Mouse (Mus musculus): ENCODE results near the gene Palm3. TPM values are rescaled to one million over a fixed set of nuclear protein-coding genes. Genes with fewer than 3 reads are reported as not detected.

Gene Palm3
- polyA plus RNA-seq, 1 experiment from 2014 or later = 48.0 TPM

DNA sequence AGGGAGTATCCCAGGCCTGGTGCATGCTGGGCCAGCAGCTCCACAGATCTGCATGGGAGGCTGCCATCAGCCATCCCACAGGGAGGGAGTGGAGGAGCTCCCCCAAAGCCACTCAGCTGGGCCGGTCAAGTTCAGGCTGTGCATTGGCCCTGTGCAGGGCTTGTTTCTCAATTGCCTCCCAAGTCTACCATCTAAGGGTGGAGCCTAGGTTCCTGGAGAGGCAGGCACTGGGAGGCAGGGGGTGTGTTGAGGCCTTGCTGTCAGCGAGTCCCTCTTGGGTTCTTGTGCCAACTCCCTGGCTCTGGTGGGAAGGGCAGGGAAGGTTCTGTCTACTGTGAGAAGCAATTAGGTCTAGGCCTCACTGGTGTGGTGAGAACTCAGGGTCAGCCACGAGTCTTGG is 50.6 kb downstream of the Palm3 start:
- no peak for DNase-seq (ENCODE audit: low read depth, low spot score)
- in situ Hi-C loops (cut with MboI; ENCODE audit: low pct_unique_long_range_greater_than_20kb) = no loop called here
- no peak for ATAC-seq
- ChIA-PET POLR2A (interaction anchor here (0.5 to 0.7 kb wide), 2 partner anchors 56 to 70 kb away, joined by 3 to 4 read pairs; no protein-coding TSS in a partner anchor), CTCF (interaction anchor here (1.5 kb wide), 2 partner anchors 10 to 91 kb away, joined by 3 to 8 read pairs; no protein-coding TSS in a partner anchor)
- no peak for TF ChIP-seq CTCF (IDR thresholded peaks at IDR 0.05)
- H3K27me3 ChIP-seq = no peaks in the 10 kb centered on the region

DNA sequence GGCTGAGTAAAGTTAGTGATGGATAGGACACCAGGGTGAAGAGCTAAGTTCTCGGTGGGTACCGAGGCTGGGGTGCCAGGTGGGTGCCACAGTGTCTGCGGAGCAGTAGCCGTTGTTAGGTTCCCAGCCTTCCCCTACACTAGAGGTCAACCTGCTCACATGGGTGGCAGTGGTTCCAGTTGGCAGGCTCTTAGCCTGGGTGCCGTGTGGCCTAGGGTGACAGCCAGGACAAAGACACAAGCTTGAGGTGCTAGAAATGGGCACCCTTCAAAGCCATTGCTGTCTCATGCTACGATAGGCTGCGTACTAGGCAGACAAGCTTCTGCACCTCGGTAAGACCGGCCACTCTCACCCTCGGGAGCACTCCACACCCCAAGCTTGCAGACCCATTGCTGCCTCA is 51.0 kb downstream of the Palm3 start:
- ChIA-PET CTCF (interaction anchor here (1.5 kb wide), 1 partner anchor 91 kb away, joined by 3 read pairs; no protein-coding TSS in a partner anchor), POLR2A (interaction anchor here (0.5 to 0.7 kb wide), 2 partner anchors 56 to 69 kb away, joined by 3 to 4 read pairs; no protein-coding TSS in a partner anchor)
- no peak for TF ChIP-seq CTCF (IDR thresholded peaks at IDR 0.05)
- DNase-seq (ENCODE audit: low read depth, low spot score) = no peak
- no peaks in the 10 kb centered on the region for H3K27me3 ChIP-seq
- no peak for ATAC-seq
- in situ Hi-C loops (cut with MboI; ENCODE audit: low pct_unique_long_range_greater_than_20kb) = no loop called here

DNA sequence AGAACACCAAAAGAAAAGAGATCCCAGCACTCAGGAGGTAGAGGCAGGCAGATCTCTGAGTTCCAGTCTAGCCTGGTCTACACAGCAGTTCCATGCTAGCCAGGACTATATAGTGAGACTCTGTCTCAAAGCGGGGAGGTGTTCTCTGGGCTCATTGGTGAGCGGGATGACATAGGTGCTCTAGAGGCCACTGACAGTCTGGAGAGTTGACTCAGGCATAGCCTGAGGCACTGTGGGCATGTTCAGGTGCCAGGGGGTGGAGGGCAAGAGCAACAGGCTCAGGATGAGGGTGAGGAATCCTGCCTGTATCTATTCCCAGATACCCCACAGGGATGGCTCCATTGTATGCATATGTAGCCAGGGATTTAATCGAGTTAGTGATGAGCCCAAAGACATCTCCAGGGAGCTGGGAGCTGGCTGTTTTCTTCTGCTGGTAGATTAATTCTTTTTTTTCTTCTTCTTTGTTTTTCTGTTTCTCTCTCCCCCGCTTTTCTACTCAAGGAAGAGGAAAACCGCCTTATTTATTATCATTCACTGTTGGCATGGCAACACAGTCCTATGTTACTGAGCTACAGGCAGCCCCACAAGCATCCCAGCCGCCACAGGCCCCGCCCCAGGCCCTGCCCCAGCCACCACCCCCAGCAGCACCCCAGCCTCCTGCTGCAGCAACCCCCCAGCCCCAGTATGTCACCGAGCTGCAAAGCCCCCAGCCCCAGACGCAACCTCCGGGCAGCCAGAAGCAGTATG is 52.1 kb downstream of the Palm3 start:
- no peak for TF ChIP-seq CTCF (IDR thresholded peaks at IDR 0.05)
- no peak for ATAC-seq
- no peak for DNase-seq (ENCODE audit: low read depth, low spot score)
- no peaks in the 10 kb centered on the region for H3K27me3 ChIP-seq
- ChIA-PET CTCF (interaction anchor here (1.5 kb wide), 1 partner anchor 90 kb away, joined by 3 read pairs; no protein-coding TSS in a partner anchor), POLR2A (interaction anchor here (1.4 kb wide), 1 partner anchor 30 kb away, joined by 5 read pairs; no protein-coding TSS in a partner anchor)
- in situ Hi-C loops (cut with MboI; ENCODE audit: low pct_unique_long_range_greater_than_20kb) = no loop called here

DNA sequence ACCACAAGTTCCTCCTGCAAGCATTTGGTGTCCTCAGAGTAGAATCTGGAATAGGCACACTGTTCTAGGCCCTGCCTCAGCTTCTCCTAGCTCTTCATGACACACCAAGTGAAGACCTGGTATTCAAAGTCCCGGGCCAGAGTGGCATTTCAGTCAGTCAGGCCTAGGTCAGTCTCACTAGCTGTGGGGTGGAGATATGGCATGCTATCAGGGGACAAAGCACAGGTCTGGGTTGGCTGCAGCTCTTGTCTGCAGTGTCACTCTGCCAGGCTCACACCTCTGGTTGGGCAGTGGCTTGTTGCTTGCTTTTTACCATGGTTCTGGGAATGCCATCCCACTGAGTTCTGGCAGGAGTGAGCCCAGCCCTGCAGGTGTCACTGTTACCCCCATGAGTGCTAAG is 55.1 kb downstream of the Palm3 start:
- POLR2A ChIA-PET = interaction anchor here (1.0 to 1.1 kb wide), 2 partner anchors 9 to 12 kb away, joined by 3 read pairs; no protein-coding TSS in a partner anchor
- in situ Hi-C loops (cut with MboI; ENCODE audit: low pct_unique_long_range_greater_than_20kb) = no loop called here
- DNase-seq (ENCODE audit: low read depth, low spot score) = no peak

DNA sequence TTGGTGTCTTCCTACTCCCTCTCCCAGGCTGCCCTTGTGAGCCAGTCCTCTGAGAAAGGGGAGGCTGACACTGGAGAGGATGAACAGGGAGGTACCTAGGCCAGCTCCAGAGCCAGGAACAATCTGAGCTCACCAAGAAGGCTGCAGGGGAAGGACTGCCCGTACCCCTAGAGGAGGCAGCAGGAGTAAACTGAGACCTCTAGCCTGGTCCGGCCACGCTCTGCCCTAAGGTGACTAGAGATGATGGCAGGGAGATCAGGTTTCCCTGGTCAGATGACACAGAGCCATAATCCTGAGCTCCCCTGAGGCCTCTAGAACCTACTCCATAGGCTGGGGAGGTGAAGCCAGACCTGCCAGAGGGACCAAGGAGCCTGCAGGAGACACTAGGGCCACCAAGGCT is 55.6 kb downstream of the Palm3 start:
- DNase-seq (ENCODE audit: low read depth, low spot score) = no peak
- no peak for TF ChIP-seq CTCF (IDR thresholded peaks at IDR 0.05)
- in situ Hi-C loops (cut with MboI; ENCODE audit: low pct_unique_long_range_greater_than_20kb) = no loop called here
- ChIA-PET CTCF (interaction anchor here (0.9 kb wide), 1 partner anchor 19 kb away, joined by 3 read pairs; no protein-coding TSS in a partner anchor), POLR2A (interaction anchor here (1.1 kb wide), 1 partner anchor 11 kb away, joined by 3 read pairs; no protein-coding TSS in a partner anchor)
- no peak for ATAC-seq
- no peaks in the 10 kb centered on the region for H3K27me3 ChIP-seq

More for the DNA sequence above, 55.1 kb downstream of the Palm3 start:
- no peak for TF ChIP-seq CTCF (IDR thresholded peaks at IDR 0.05)
- no peaks in the 10 kb centered on the region for H3K27me3 ChIP-seq
- no peak for ATAC-seq
- CTCF ChIA-PET = interaction anchor here (0.9 kb wide), 1 partner anchor 19 kb away, joined by 3 read pairs; no protein-coding TSS in a partner anchor

DNA sequence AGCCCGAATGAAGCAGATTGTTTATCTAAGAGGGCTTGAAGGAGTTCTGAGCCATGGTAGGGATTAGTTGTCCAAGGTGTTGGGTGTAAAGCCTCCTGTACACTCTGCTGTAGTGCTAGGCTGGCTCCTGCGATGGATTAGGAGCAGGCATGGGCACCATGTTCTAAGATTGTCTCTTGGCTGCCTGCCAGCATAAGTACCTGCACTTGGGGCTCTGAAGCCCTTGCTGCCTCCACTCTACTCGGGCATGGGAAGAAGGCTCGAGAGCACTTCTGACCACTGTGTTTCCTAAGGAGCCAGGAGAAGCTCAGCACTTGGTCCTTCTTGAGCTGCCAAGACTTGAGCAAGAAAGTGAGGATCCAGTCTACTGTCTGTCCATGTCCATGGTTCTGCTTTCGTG is 57.9 kb downstream of the Palm3 start:
- CTCF ChIA-PET = no interaction called here
- TF ChIP-seq CTCF (IDR thresholded peaks at IDR 0.05) = no peak
- DNase-seq (ENCODE audit: low read depth, low spot score) (no peak), ATAC-seq (no peak)
- in situ Hi-C loops (cut with MboI; ENCODE audit: low pct_unique_long_range_greater_than_20kb) = no loop called here
- no peaks in the 10 kb centered on the region for H3K27me3 ChIP-seq
- POLR2A ChIA-PET = no interaction called here

Other genes starting within 250 kb of the Palm3 start
- 51.2 TPM for gene Adgrl1, start 121.4 kb upstream of the Palm3 start, polyA plus RNA-seq (2021)
- gene Gm10644, start 66.3 kb upstream of the Palm3 start, polyA plus RNA-seq (2021) = 0.82 TPM
- gene Asf1b, start 66.0 kb upstream of the Palm3 start, polyA plus RNA-seq (2021) = 24.1 TPM
- 102 TPM for gene Prkaca, start 48.5 kb upstream of the Palm3 start, polyA plus RNA-seq (2021)
- 42.5 TPM for gene Samd1, start 23.8 kb upstream of the Palm3 start, polyA plus RNA-seq (2021)
- 1.3 TPM for gene 1700067K01Rik, start 20.0 kb upstream of the Palm3 start, polyA plus RNA-seq (2021)
- gene 2210011C24Rik, start 9.3 kb upstream of the Palm3 start, polyA plus RNA-seq (2021) = 4.9 TPM
- 0.18 TPM for gene Il27ra, start 21.1 kb downstream of the Palm3 start, polyA plus RNA-seq (2021)
- not detected for gene Rln3, start 23.5 kb downstream of the Palm3 start, polyA plus RNA-seq (2021)
- gene Gm10643, start 43.7 kb downstream of the Palm3 start, polyA plus RNA-seq (2021) = 3.1 TPM
- 14.2 TPM for gene Rfx1, start 45.4 kb downstream of the Palm3 start, polyA plus RNA-seq (2021)
- gene Dcaf15, start 83.3 kb downstream of the Palm3 start, polyA plus RNA-seq (2021) = 30.1 TPM
- 4.9 TPM for gene Podnl1, start 104.5 kb downstream of the Palm3 start, polyA plus RNA-seq (2021)
- 54.7 TPM for gene Cc2d1a, start 126.5 kb downstream of the Palm3 start, polyA plus RNA-seq (2021)
- gene 4930432K21Rik, start 126.6 kb downstream of the Palm3 start, polyA plus RNA-seq (2021) = 3.9 TPM
- gene Nanos3, start 163.7 kb downstream of the Palm3 start, polyA plus RNA-seq (2021) = 0.81 TPM
- 22.4 TPM for gene Zswim4, start 215.6 kb downstream of the Palm3 start, polyA plus RNA-seq (2021)
- 227 TPM for gene D8Ertd738e, start 228.2 kb downstream of the Palm3 start, polyA plus RNA-seq (2021)
- gene Mri1, start 235.9 kb downstream of the Palm3 start, polyA plus RNA-seq (2021) = 49.0 TPM
- gene Ccdc130, start 248.9 kb downstream of the Palm3 start, polyA plus RNA-seq (2021) = 21.3 TPM